In the genomic region with DNA sequence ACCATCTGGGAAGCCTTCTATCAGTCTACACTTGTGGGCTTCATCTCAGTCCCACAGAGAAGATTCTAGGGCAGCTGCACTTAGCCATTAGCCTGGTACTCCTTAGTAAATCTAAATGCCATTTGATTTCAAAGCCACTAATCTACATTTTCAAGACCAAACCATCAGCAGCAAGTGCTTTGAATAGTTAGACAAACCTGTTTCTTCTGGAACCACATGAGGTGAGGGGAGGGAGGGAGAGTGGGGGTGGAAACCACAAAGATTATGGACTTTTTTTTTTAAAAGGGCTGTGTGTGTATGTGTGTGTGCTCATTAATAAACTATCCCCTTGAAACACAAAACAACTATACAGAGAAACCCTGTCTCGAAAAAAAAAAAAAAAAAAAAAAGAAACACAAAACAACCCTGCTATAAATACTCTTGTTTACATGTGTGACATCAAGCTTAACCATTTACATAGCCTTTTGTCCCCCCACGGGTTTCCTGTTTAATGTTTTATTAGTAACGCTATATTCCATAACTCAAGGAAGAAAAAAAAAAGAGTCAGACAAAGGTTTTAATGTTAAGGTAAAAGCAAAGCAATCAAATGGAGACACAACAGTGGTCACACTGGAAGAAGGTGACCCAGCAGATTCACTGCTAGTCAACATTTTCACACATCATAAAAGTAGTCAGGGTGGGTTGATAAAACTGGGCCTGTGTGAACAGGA, we compare ENCODE assay signal across 11 mouse cellular contexts. TPM values are rescaled to one million over a fixed set of nuclear protein-coding genes. Genes with fewer than 3 reads are reported as not detected.
DNase-seq lines count a peak whose midpoint lies in the region; ATAC-seq and TF ChIP-seq lines count a peak whose summit lies in the region.
"Had no signal": no experiment of that assay in that cellular context is flagged by ENCODE, and none has a peak within 500 bp of the region (broad histone marks: within the 10 kb centered on the region; RNA-seq: fewer than 3 reads in every experiment).

No protein-coding gene starts in this region.

- no peak for TF ChIP-seq CTCF in CH12.LX (conservative IDR thresholded peaks at IDR 0.05 in 1 of 2, IDR thresholded peaks at IDR 0.05 in 1 of 2; ENCODE audit: low read depth in 2 of 2, low read length in 2 of 2)
- no peak for TF ChIP-seq CTCF in hindbrain, postnatal 0 days (IDR thresholded peaks at IDR 0.05; ENCODE audit: low read depth)

- no peak for ATAC-seq in liver, embryonic 16.5 days (ENCODE audit: low read depth)
- ATAC-seq in liver, embryonic 12.5 days, result no peak
- peak; percentile 44 for ATAC-seq in neutrophil, adult 5-6 weeks (ENCODE audit: extremely low read depth, insufficient number of reproducible peaks, low FRiP score, poor library complexity, severe bottlenecking)
- ATAC-seq in forebrain, embryonic 11.5 days (replicated peaks; ENCODE audit: low FRiP score), result no peak
- no peak for ATAC-seq in hindbrain, postnatal 0 days
- ATAC-seq: forebrain, postnatal 0 days had no signal

- dilution Hi-C loops in CH12.LX (cut with MboI; ENCODE audit: extremely low pct_ligation_motif_present, extremely low pct_unique_long_range_greater_than_20kb, low sequenced_read_pairs), result no loop called here

- no peak overlapping the region for H3K9ac ChIP-seq in liver, embryonic 16.5 days (ENCODE audit: low read depth, low read length)
- H3K9ac ChIP-seq in liver, embryonic 12.5 days, result no peak overlapping the region
- 0 out of 2 replicates have a peak overlapping the region, but pooled peaks have one; percentile 17 for H3K9ac ChIP-seq in CH12.LX (ENCODE audit: insufficient read depth, low read depth)
- no peak overlapping the region for H3K9ac ChIP-seq in forebrain, embryonic 11.5 days (ENCODE audit: low read length)
- no peak overlapping the region for H3K9ac ChIP-seq in hindbrain, postnatal 0 days (replicated peaks; ENCODE audit: low read length)
- H3K9ac ChIP-seq: forebrain, postnatal 0 days; hindbrain, embryonic 14.5 days; liver, embryonic 13.5 days had no signal

- no peak overlapping the region for H3K4me3 ChIP-seq in liver, embryonic 16.5 days (ENCODE audit: low read depth, low read length)
- no peak overlapping the region for H3K4me3 ChIP-seq in liver, embryonic 12.5 days
- H3K4me3 ChIP-seq in CH12.LX (replicated peaks in 1 of 3; ENCODE audit: low read depth in 2 of 3, low read length in 2 of 3, poor library complexity in 1 of 3), result no peak overlapping the region
- H3K4me3 ChIP-seq in brown adipose tissue, adult 24 weeks (ENCODE audit: insufficient read depth, low read depth, low read length), result no peak overlapping the region
- no peak overlapping the region for H3K4me3 ChIP-seq in forebrain, embryonic 11.5 days (ENCODE audit: low read depth, low read length)
- no peak overlapping the region for H3K4me3 ChIP-seq in hindbrain, postnatal 0 days (ENCODE audit: low read length)
- H3K4me3 ChIP-seq: liver, embryonic 13.5 days had no signal

- WGBS in liver, embryonic 16.5 days (ENCODE audit: insufficient replicate concordance), result 42% methylated on average over 3 of the region's 3 CpGs
- WGBS in liver, embryonic 12.5 days (ENCODE audit: insufficient replicate concordance), result 61% methylated on average over 3 of the region's 3 CpGs
- 86% methylated on average over 3 of the region's 3 CpGs for WGBS in forebrain, embryonic 11.5 days
- WGBS in hindbrain, postnatal 0 days, result 55% methylated on average over 3 of the region's 3 CpGs

- H3K4me2 ChIP-seq in liver, embryonic 16.5 days (ENCODE audit: low read depth, low read length), result no peak overlapping the region
- no peak overlapping the region for H3K4me2 ChIP-seq in liver, embryonic 12.5 days
- peak overlapping the region; percentile 98 for H3K4me2 ChIP-seq in CH12.LX (ENCODE audit: insufficient read depth, low read depth, poor library complexity, severe bottlenecking)
- no peak overlapping the region for H3K4me2 ChIP-seq in forebrain, embryonic 11.5 days (ENCODE audit: low read depth, low read length, severe bottlenecking)
- no peak overlapping the region for H3K4me2 ChIP-seq in hindbrain, postnatal 0 days (ENCODE audit: low read depth, low read length)
- H3K4me2 ChIP-seq: heart, embryonic 11.5 days; hindbrain, embryonic 14.5 days; liver, embryonic 13.5 days had no signal

- DNase-seq in CH12.LX (ENCODE audit: extremely low read depth), result no peak
- no peak for DNase-seq in forebrain, embryonic 11.5 days (ENCODE audit: low spot score)
- no peak for DNase-seq in hindbrain, postnatal 0 days (ENCODE audit: low spot score)
- DNase-seq: forebrain, postnatal 0 days; liver, embryonic 13.5 days had no signal

- in situ Hi-C loops in CH12.LX (cut with MboI; ENCODE audit: low pct_ligation_motif_present, low pct_unique_long_range_greater_than_20kb, low sequenced_read_pairs), result no loop called here

- H3K27ac ChIP-seq in liver, embryonic 16.5 days (ENCODE audit: low read length), result 0 out of 2 replicates have a peak overlapping the region, but pooled peaks have one; percentile 4
- H3K27ac ChIP-seq in liver, embryonic 12.5 days, result no peak overlapping the region
- H3K27ac ChIP-seq in CH12.LX (ENCODE audit: insufficient read depth, low read depth), result peak overlapping the region; percentile 48; the same call in 1 of the 2 replicates
- peak overlapping the region; percentile 78 for H3K27ac ChIP-seq in brown adipose tissue, adult 24 weeks (replicated peaks; ENCODE audit: low read depth, low read length)
- no peak overlapping the region for H3K27ac ChIP-seq in forebrain, embryonic 11.5 days (ENCODE audit: low read depth, low read length)
- H3K27ac ChIP-seq in hindbrain, postnatal 0 days, result no peak overlapping the region
- H3K27ac ChIP-seq: hindbrain, embryonic 14.5 days; liver, embryonic 13.5 days had no signal

- no peaks in the 10 kb centered on the region for H3K9me3 ChIP-seq in liver, embryonic 16.5 days (replicated peaks; ENCODE audit: control insufficient read depth, low read length)
- no peaks in the 10 kb centered on the region for H3K9me3 ChIP-seq in liver, embryonic 12.5 days (replicated peaks)
- H3K9me3 ChIP-seq in CH12.LX (replicated peaks; ENCODE audit: low read length), result no peaks in the 10 kb centered on the region
- H3K9me3 ChIP-seq in forebrain, embryonic 11.5 days (ENCODE audit: control insufficient read depth, low read length), result no peaks in the 10 kb centered on the region
- H3K9me3 ChIP-seq in hindbrain, postnatal 0 days (ENCODE audit: low read length), result no peaks in the 10 kb centered on the region
- H3K9me3 ChIP-seq: liver, embryonic 13.5 days had no signal

- TF ChIP-seq EP300 in CH12.LX (IDR thresholded peaks at IDR 0.05; ENCODE audit: low read length), result no peak

- H3K27me3 ChIP-seq in liver, embryonic 16.5 days (ENCODE audit: control insufficient read depth, insufficient read depth, low read depth, low read length), result no peaks in the 10 kb centered on the region
- no peaks in the 10 kb centered on the region for H3K27me3 ChIP-seq in liver, embryonic 12.5 days (replicated peaks)
- H3K27me3 ChIP-seq in CH12.LX (replicated peaks), result no peaks in the 10 kb centered on the region
- no peaks in the 10 kb centered on the region for H3K27me3 ChIP-seq in forebrain, embryonic 11.5 days (ENCODE audit: control insufficient read depth, insufficient read depth, low read length)
- H3K27me3 ChIP-seq in hindbrain, postnatal 0 days (ENCODE audit: insufficient read depth, low read length), result no peaks in the 10 kb centered on the region
- H3K27me3 ChIP-seq: liver, embryonic 13.5 days had no signal

- H3K79me2 ChIP-seq in CH12.LX (replicated peaks; ENCODE audit: control insufficient read depth, extremely low read depth, insufficient read depth, poor library complexity, severe bottlenecking), result no peaks in the 10 kb centered on the region

- H3K4me1 ChIP-seq in liver, embryonic 16.5 days (ENCODE audit: control insufficient read depth, low read depth, low read length), result peaks cover 2% of the 10 kb centered on the region
- no peaks in the 10 kb centered on the region for H3K4me1 ChIP-seq in liver, embryonic 12.5 days
- H3K4me1 ChIP-seq in CH12.LX (ENCODE audit: control insufficient read depth in 1 of 2, insufficient read depth in 2 of 2), result peaks cover 7 to 30% of the 10 kb centered on the region in 2 experiments; a peak in 3 of 4 replicates
- H3K4me1 ChIP-seq in brown adipose tissue, adult 24 weeks (ENCODE audit: control insufficient read depth, insufficient read depth, insufficient read length, low read length), result peaks cover 6% of the 10 kb centered on the region; the same call in 1 of the 2 replicates
- H3K4me1 ChIP-seq in forebrain, embryonic 11.5 days (replicated peaks; ENCODE audit: control insufficient read depth, insufficient read depth, low read length), result peaks cover 2% of the 10 kb centered on the region; the same call in 1 of the 2 replicates
- no peaks in the 10 kb centered on the region for H3K4me1 ChIP-seq in hindbrain, postnatal 0 days (ENCODE audit: insufficient read depth, low read length)

- no peak for TF ChIP-seq RAD21 in CH12.LX (IDR thresholded peaks at IDR 0.05; ENCODE audit: low read depth, low read length)

- no peak for TF ChIP-seq POLR2A in CH12.LX (IDR thresholded peaks at IDR 0.05; ENCODE audit: low read depth, low read length)

- peaks cover 11% of the 10 kb centered on the region for H3K36me3 ChIP-seq in liver, embryonic 16.5 days (ENCODE audit: control insufficient read depth, insufficient read depth)
- peaks cover 15% of the 10 kb centered on the region; the same call in 1 of the 2 replicates for H3K36me3 ChIP-seq in liver, embryonic 12.5 days
- peaks cover 2 to 26% of the 10 kb centered on the region in 2 experiments for H3K36me3 ChIP-seq in CH12.LX (replicated peaks in 1 of 2; ENCODE audit: control insufficient read depth in 1 of 2, insufficient read depth in 1 of 2, low read length in 1 of 2)
- no peaks in the 10 kb centered on the region for H3K36me3 ChIP-seq in forebrain, embryonic 11.5 days (ENCODE audit: control insufficient read depth, insufficient read depth, low read length)
- peaks cover 5% of the 10 kb centered on the region; the same call in 1 of the 2 replicates for H3K36me3 ChIP-seq in hindbrain, postnatal 0 days (ENCODE audit: insufficient read depth, low read length)

TF ChIP-seq in CH12.LX, 34 proteins besides CTCF, POLR2A, EP300 and RAD21 (continues in another document):
- peak; percentile 86 for TF ChIP-seq ZNF384 (IDR thresholded peaks at IDR 0.05; ENCODE audit: low read depth, low read length)
- 0 out of 2 replicates have a peak, but pooled peaks have one; percentile 38 for TF ChIP-seq MYC (IDR thresholded peaks at IDR 0.05; ENCODE audit: low read depth, low read length)

RNA-seq across cellular contexts. Expression of a gene that starts 38.3 kb away (rescaled TPM):
- polyA plus RNA-seq in liver, embryonic 16.5 days (2015; fragmentation: Nextera tagmentation; extraction: Ambion mirVana), result 6.7 and 7.8 TPM in 2 replicates
- 6.5 and 7.2 TPM in 2 replicates for polyA plus RNA-seq in liver, embryonic 12.5 days (2016; fragmentation: Nextera tagmentation; extraction: Ambion mirVana)
- total RNA-seq in CH12.LX (2012; rRNA removed) (1.2 and 1.8 TPM in 2 replicates), CH12.LX (2014; rRNA removed) (1.1 and 1.3 TPM in 2 replicates)
- polyA plus RNA-seq in CH12.LX (2012; ENCODE audit: insufficient read length, low read depth), result 2.0 and 2.6 TPM in 2 replicates
- 5.0 and 8.5 TPM in 2 replicates for polyA plus RNA-seq in brown adipose tissue, adult 24 weeks (2012; ENCODE audit: insufficient read depth, insufficient read length, missing spikeins)
- total RNA-seq in neutrophil, adult 5-6 weeks (2017), result 39.8 and 41.2 TPM in 2 replicates
- polyA plus RNA-seq in forebrain, embryonic 11.5 days (2014; fragmentation: Nextera tagmentation; extraction: Ambion mirVana), result 16.0 and 17.1 TPM in 2 replicates
- total RNA-seq in hindbrain, postnatal 0 days (2014; rRNA removed), result 12.7 and 13.8 TPM in 2 replicates
- polyA plus RNA-seq in hindbrain, postnatal 0 days (2015; fragmentation: Nextera tagmentation; extraction: Ambion mirVana), result 13.1 and 13.3 TPM in 2 replicates

Comparison
In these comparisons a context has a peak if more than half of its experiments do, and no peak if none do; other contexts are left out.
1. H3K27ac ChIP-seq: peak in liver, embryonic 16.5 days (single experiment), CH12.LX (single experiment) and brown adipose tissue, adult 24 weeks (single experiment); none in liver, embryonic 12.5 days (single experiment), forebrain, embryonic 11.5 days (single experiment) and hindbrain, postnatal 0 days (single experiment).